Mouse (Mus musculus) spleen, adult 2 months (tissue): ENCODE measurements around the gene Cep128. TPM values are rescaled to one million over a fixed set of nuclear protein-coding genes. Genes with fewer than 3 reads are reported as not detected.
A peak's percentile ranks its signal among the peaks of the same experiment; 100 is the strongest.

Experiments
- DNase-seq, 2 experiments: peaks; one replicate each; pipeline versions ENCODE4 v3.0.0 to v3.0.0-alpha.2; 2012 to 2021; ENCODE audit warnings: low spot score in 2 of 2, low read depth in 1 of 2
- H3K27ac ChIP-seq: fragments of 200-500 bp; 2 replicates; pipeline ENCODE4 v1.5.1; 2012; ENCODE audit warnings: low read length, inconsistent platforms; ENCODE audit not compliant: insufficient read depth
- H3K27me3 ChIP-seq: fragments of 200-500 bp; 2 replicates; pipeline ENCODE4 v1.6.1; 2012; ENCODE audit warnings: mild to moderate bottlenecking, moderate library complexity, low read length, inconsistent platforms; ENCODE audit not compliant: control insufficient read depth, insufficient read depth
- H3K36me3 ChIP-seq: fragments of 200-500 bp; 2 replicates; pipeline ENCODE4 v1.6.1; 2012; ENCODE audit warnings: mild to moderate bottlenecking, low read length, inconsistent platforms; ENCODE audit not compliant: control insufficient read depth, insufficient read depth
- H3K4me1 ChIP-seq: fragments of 200-500 bp; 2 replicates; pipeline ENCODE4 v1.6.1; 2011; ENCODE audit warnings: inconsistent platforms; ENCODE audit not compliant: control insufficient read depth, insufficient read depth, insufficient read length
- H3K4me3 ChIP-seq: fragments of 200-500 bp; 2 replicates; pipeline ENCODE4 v1.5.1; 2011; ENCODE audit warnings: mild to moderate bottlenecking, inconsistent platforms; ENCODE audit not compliant: insufficient read depth, insufficient read length; ENCODE audit errors: extremely low read depth
- CTCF ChIP-seq: fragments of 200-500 bp; IDR thresholded peaks from 2 replicates; pipeline ENCODE4 v1.5.1; 2011; ENCODE audit warnings: mild to moderate bottlenecking, inconsistent platforms; ENCODE audit not compliant: insufficient read depth, insufficient read length, insufficient replicate concordance; ENCODE audit errors: extremely low read depth
- POLR2A ChIP-seq: fragments of 200-500 bp; IDR thresholded peaks from 2 replicates; pipeline ENCODE4 v1.6.1; 2011; ENCODE audit warnings: low read depth, low read length, inconsistent platforms
- WGBS: fragments of 180-500 bp; shearing (Covaris S2); methylation state at CpG from one replicate; pipeline ENCODE4 v1.1.7; 2018; 5-methylcytosine and 5-hydroxymethylcytosine counted together
- polyA plus RNA-seq: library from polyadenylated mRNA; depleted of rRNA; stranded (reverse); fragments of >200 nt; gene quantifications from 2 replicates; pipeline ENCODE4 v1.2.3, GENCODE M21; 2012; rRNA removed

Cep128 gene
- polyA plus RNA-seq, result 4.7 and 5.5 TPM in 2 replicates

DNA sequence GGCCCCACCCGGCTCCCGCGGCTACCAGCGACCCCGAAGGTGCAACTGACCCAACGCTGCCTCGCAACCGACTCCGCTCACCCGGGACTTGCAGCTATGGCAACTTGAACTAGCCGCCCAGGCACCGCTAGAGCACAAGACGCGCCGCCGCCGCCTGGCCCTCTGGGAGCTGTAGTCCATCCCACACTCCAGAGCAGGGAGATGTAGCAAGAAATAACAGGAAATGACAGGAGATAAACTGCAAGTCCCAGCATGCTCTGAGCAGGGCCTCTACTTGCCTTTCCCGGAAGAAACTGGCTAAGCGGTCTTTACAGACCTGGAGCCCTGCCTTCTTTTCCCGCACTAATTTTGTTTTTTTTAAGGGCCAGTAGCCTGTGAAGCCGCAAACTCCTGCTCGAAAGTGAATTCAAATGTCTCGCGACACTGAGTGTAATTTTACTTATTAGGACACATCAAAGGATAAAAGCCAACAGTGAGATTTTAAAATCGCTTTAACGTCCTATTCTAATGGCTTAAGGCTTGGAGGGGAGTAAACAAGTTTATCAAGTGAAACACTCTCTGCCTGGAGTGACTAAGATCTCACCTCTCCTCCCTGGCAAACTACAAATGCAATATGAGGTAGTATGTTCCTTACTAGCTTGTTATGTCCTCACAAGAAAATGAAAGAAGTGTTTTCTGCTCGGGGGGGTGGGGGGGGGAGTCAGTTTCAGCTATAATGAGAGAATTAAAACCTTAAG is at the start of gene Cep128, which contains the start of gene Tshr:
Gene Cep128, minus strand, starts transcription at position 129 of the 737 bp plus-strand sequence.
Gene Tshr, plus strand, starts transcription at position 283 of the 737 bp plus-strand sequence.
- TF ChIP-seq POLR2A (peak; percentile 28; the same call in 1 of the 2 replicates), CTCF (no peak)
- no peaks in the 10 kb centered on the region for H3K4me1 ChIP-seq
- DNase-seq, result peak; percentile 83 to 89
- peak within 1 kb of the TSS; percentile 69 for H3K4me3 ChIP-seq
- WGBS, result under 1% methylated on average over 27 of the region's 27 CpGs
- H3K27ac ChIP-seq, result peak within 1 kb of the TSS; percentile 47
- H3K27me3 ChIP-seq, result no peaks in the 10 kb centered on the region
- peaks cover 2% of the 10 kb centered on the region; the same call in 1 of the 2 replicates for H3K36me3 ChIP-seq

DNA sequence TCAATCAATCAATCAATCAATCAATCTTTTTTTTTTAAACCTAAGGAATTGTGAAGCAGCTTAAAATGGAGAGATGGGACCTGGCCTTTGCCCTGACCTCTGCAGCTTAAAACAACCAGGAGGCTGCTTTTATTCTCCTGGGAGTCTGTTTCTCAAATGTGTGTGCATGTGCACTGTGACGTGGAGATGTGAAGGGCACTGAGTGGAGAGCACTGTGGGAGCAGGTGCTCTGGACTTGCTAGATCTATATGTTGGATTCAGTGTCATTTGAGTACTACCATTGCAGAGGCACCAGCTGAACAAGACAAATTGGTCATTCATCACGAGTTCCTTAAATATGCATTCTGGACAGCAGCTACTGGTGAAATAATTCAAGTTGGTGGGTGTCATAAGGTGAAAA is 42.9 kb upstream of the Cep128 start:
- Histone ChIP-seq H3K27me3 (no peaks in the 10 kb centered on the region), H3K4me1 (no peaks in the 10 kb centered on the region), H3K36me3 (no peaks in the 10 kb centered on the region), H3K4me3 (no peak overlapping the region), H3K27ac (no peak overlapping the region)
- TF ChIP-seq CTCF, result no peak
- no peak for TF ChIP-seq POLR2A
- WGBS, result 82% methylated on average over 2 of the region's 2 CpGs
- no peak for DNase-seq

DNA sequence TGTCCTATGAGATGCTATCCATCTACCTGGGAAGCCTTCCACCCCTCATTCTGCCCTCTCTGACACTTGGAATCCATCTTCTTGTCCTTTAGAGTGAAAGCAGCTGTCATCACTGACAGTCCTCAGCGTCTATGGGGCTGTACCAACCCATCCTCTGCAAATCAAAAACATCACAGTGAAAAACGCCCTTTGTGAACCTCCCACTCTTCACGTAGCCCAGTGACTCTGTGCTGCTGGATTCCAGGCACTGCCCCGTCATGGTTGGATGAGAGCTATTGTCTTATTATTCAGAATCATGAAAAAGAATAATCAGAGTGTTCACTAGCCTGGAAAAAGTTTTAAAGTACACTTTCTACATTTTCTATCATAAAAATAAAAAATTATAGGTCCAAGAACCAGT is 42.3 kb upstream of the Cep128 start:
- TF ChIP-seq POLR2A (no peak), CTCF (no peak)
- no peaks in the 10 kb centered on the region for H3K36me3 ChIP-seq
- no peaks in the 10 kb centered on the region for H3K4me1 ChIP-seq
- 77% methylated on average over 4 of the region's 4 CpGs for WGBS
- H3K4me3 ChIP-seq, result no peak overlapping the region
- no peak for DNase-seq
- H3K27ac ChIP-seq, result no peak overlapping the region
- no peaks in the 10 kb centered on the region for H3K27me3 ChIP-seq

DNA sequence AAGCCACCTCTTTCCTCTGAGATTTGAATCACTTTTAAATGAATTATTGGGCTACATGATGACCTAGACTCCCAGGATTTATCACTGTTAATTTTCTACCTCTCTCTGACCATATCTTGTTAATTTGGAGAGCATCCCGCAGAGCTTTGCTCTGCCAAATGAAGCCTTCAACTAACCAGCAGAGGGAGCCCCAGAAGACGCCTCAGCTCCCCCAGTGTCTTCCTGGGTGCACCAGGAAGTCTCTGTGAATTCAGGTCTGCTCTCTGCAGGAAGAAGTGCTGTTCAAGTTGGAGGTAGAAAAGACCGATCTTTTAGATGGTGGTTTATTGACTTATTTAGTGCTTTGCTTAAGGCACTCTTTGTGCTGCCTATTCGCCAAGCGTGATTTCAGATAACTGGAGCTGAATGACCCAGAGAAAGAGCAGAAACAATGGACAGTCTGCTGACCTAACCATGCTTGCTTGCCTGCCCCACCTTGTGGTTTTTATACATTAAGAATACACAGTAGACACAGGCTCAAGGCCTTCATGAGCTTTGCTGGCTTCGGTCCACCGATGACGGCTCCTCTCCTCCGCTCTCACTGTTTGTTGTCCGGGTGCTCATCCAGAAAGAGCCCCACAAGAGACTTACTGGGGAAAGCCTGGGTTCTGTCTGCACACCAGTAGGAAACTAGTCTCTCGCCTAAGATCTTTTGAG is 39.1 kb upstream of the Cep128 start:
- WGBS, result 78% methylated on average over 11 of the region's 11 CpGs
- Histone ChIP-seq H3K27me3 (no peaks in the 10 kb centered on the region), H3K27ac (no peak overlapping the region), H3K36me3 (no peaks in the 10 kb centered on the region), H3K4me1 (no peaks in the 10 kb centered on the region), H3K4me3 (no peak overlapping the region)
- DNase-seq, result peak in 1 of 2 experiments; percentile 7
- no peak for TF ChIP-seq POLR2A
- TF ChIP-seq CTCF, result peak; percentile 59; the same call in 1 of the 2 replicates

DNA sequence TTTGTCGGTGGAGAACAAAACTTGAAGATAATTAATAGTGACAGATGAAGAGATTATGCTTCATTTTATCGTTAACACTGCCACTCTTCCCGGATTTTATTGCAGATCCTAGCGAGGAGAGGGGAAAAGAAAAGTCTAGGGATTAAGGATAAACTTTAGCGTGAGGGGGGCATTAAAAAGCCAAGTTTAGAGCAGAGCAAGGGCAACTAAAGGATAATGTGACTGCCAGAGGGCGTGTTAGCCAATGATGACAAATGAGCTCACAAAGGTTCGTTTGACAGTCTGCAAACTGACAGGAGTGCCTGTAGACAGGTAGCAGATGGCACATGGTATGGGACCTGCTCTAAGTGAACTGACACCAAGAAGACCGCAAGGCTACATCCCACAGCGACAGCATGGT is 37.1 kb upstream of the Cep128 start:
- H3K27me3 ChIP-seq, result no peaks in the 10 kb centered on the region
- TF ChIP-seq CTCF, result no peak
- TF ChIP-seq POLR2A, result no peak
- DNase-seq, result no peak
- no peaks in the 10 kb centered on the region for H3K36me3 ChIP-seq
- H3K4me3 ChIP-seq, result no peak overlapping the region
- no peak overlapping the region for H3K27ac ChIP-seq
- WGBS, result 69% methylated on average over 9 of the region's 9 CpGs
- no peaks in the 10 kb centered on the region for H3K4me1 ChIP-seq

DNA sequence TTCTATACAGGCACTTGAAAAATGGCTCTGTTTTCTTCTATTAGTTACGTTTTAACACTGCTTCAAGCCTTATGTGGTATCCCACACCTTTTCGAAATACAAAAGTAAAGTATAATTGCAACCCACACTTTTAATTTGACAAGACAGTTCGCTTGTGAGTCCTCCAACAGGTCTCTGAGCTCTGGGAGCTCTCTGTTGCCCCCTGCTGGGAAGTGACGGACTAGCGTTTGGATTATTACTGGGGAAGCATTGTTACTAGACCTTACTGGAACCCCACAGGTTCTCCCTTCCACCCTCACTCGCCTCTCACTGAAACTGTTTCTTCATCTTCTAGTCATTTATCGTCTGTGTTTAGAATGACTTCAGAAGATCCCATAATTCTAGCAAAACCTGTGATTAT is 34.6 kb upstream of the Cep128 start:
- H3K27me3 ChIP-seq, result no peaks in the 10 kb centered on the region
- H3K4me3 ChIP-seq, result no peak overlapping the region
- DNase-seq, result peak in 1 of 2 experiments; percentile 37
- 40% methylated on average over 7 of the region's 7 CpGs for WGBS
- H3K27ac ChIP-seq, result no peak overlapping the region
- H3K36me3 ChIP-seq, result no peaks in the 10 kb centered on the region
- H3K4me1 ChIP-seq, result no peaks in the 10 kb centered on the region
- TF ChIP-seq POLR2A, result no peak
- TF ChIP-seq CTCF, result peak; percentile 45; the same call in 1 of the 2 replicates
